ENCODE assay signal across 8 mouse cellular contexts in genomic region chr17:56290388-56291170, GRCm38 (mm10). TPM values are rescaled to one million over a fixed set of nuclear protein-coding genes. Genes with fewer than 3 reads are reported as not detected.
DNase-seq lines count a peak whose midpoint lies in the region; ATAC-seq and TF ChIP-seq lines count a peak whose summit lies in the region.

No protein-coding gene starts in this region.

- H3K36me3 ChIP-seq in ES-Bruce4 (ENCODE audit: control insufficient read depth, insufficient read depth, low read length, poor library complexity, severe bottlenecking), result peaks cover 10% of the 10 kb centered on the region
- H3K36me3 ChIP-seq in forebrain, embryonic 12.5 days (replicated peaks), result peaks cover 9% of the 10 kb centered on the region

- H3K27me3 ChIP-seq in ES-Bruce4 (ENCODE audit: control insufficient read depth, insufficient read depth, low read length, poor library complexity, severe bottlenecking), result no peaks in the 10 kb centered on the region
- H3K27me3 ChIP-seq in forebrain, embryonic 12.5 days, result no peaks in the 10 kb centered on the region

- peak overlapping the region; percentile 80 for H3K4me3 ChIP-seq in ES-Bruce4 (ENCODE audit: low read depth, low read length)
- H3K4me3 ChIP-seq in forebrain, embryonic 12.5 days (replicated peaks), result peak overlapping the region; percentile 40

- H3K9ac ChIP-seq in ES-Bruce4 (ENCODE audit: low read depth, poor library complexity, severe bottlenecking), result peak overlapping the region; percentile 57
- peak overlapping the region; percentile 57 for H3K9ac ChIP-seq in forebrain, embryonic 12.5 days

- peak; percentile 92 for DNase-seq in adrenal gland, postnatal 4 days (ENCODE audit: low spot score in 2 of 2)
- peak; percentile 96 for DNase-seq in heart, postnatal 25 days (ENCODE audit: low spot score)
- peak; percentile 95 for DNase-seq in large intestine, adult 2 months (ENCODE audit: low read depth, low spot score)
- peak; percentile 100 for DNase-seq in lung, postnatal 14 days
- peak; percentile 99 for DNase-seq in ovary, postnatal 14 days (ENCODE audit: low spot score)
- peak; percentile 99 for DNase-seq in urinary bladder, postnatal 14 days (ENCODE audit: low spot score)

- 2% methylated on average over 17 of the region's 17 CpGs for WGBS in forebrain, embryonic 12.5 days
- WGBS in large intestine, adult 2 months, result 2% methylated on average over 17 of the region's 17 CpGs

- TF ChIP-seq CTCF in ES-Bruce4 (IDR thresholded peaks at IDR 0.05; ENCODE audit: low read depth, low read length), result no peak

- H3K4me1 ChIP-seq in ES-Bruce4 (ENCODE audit: control insufficient read depth, insufficient read depth, low read length), result peaks cover 9% of the 10 kb centered on the region
- peaks cover 39% of the 10 kb centered on the region for H3K4me1 ChIP-seq in forebrain, embryonic 12.5 days

- peak; percentile 78 for ATAC-seq in forebrain, embryonic 12.5 days (ENCODE audit: low FRiP score)

- H3K27ac ChIP-seq in ES-Bruce4 (ENCODE audit: insufficient read depth, low read length), result peak overlapping the region; percentile 92
- H3K27ac ChIP-seq in forebrain, embryonic 12.5 days, result peak overlapping the region; percentile 85

- H3K9me3 ChIP-seq in ES-Bruce4 (replicated peaks; ENCODE audit: control insufficient read depth, insufficient read depth, low read length, poor library complexity, severe bottlenecking), result no peaks in the 10 kb centered on the region
- no peaks in the 10 kb centered on the region for H3K9me3 ChIP-seq in forebrain, embryonic 12.5 days

- H3K4me2 ChIP-seq in forebrain, embryonic 12.5 days, result peak overlapping the region; percentile 60

- TF ChIP-seq EP300 in ES-Bruce4 (IDR thresholded peaks at IDR 0.05; ENCODE audit: insufficient read depth, low read depth, low read length), result no peak

- peak; percentile 63 for TF ChIP-seq POLR2A in ES-Bruce4 (IDR thresholded peaks at IDR 0.05; ENCODE audit: insufficient read depth, low read length)

- intact Hi-C loops in heart, postnatal 25 days (cut with DNase I), result loop anchor here (1.0 kb wide), 1 partner anchor 60 kb away; no protein-coding TSS in a partner anchor

RNA-seq across cellular contexts. Expression of gene Plin3, which starts 2.1 kb away (rescaled TPM):
- 57.1 and 60.2 TPM in 2 replicates for polyA plus RNA-seq in ES-Bruce4 (2011; ENCODE audit: insufficient read depth, insufficient read length, low read depth, missing spikeins)
- total RNA-seq in adrenal gland, postnatal 4 days (2021), result 10 to 100 TPM; 83.2 to 87.5 TPM
- polyA plus RNA-seq in forebrain, embryonic 12.5 days (2016; fragmentation: Nextera tagmentation; extraction: Ambion mirVana), result 28.6 and 28.8 TPM in 2 replicates
- total RNA-seq in heart, postnatal 25 days (2021), result 100 to 1,000 TPM; 154 to 171 TPM
- polyA plus RNA-seq in large intestine, adult 2 months (2012; rRNA removed), result 81.6 and 154 TPM in 2 replicates

RNA-seq across cellular contexts. Expression of gene Arrdc5, which starts 9.5 kb away (rescaled TPM):
- polyA plus RNA-seq in ES-Bruce4 (2011; ENCODE audit: insufficient read depth, insufficient read length, low read depth, missing spikeins), result not detected in 2 replicates
- total RNA-seq in adrenal gland, postnatal 4 days (2021), result not detected
- not detected in 2 replicates for polyA plus RNA-seq in forebrain, embryonic 12.5 days (2016; fragmentation: Nextera tagmentation; extraction: Ambion mirVana)
- not detected for total RNA-seq in heart, postnatal 25 days (2021)
- not detected in 2 replicates for polyA plus RNA-seq in large intestine, adult 2 months (2012; rRNA removed)

RNA-seq across cellular contexts. Expression of gene Uhrf1, which starts 12.5 kb away (rescaled TPM):
- 162 and 174 TPM in 2 replicates for polyA plus RNA-seq in ES-Bruce4 (2011; ENCODE audit: insufficient read depth, insufficient read length, low read depth, missing spikeins)
- total RNA-seq in adrenal gland, postnatal 4 days (2021), result 10 to 100 TPM; 49.3 to 61.2 TPM
- 187 and 198 TPM in 2 replicates for polyA plus RNA-seq in forebrain, embryonic 12.5 days (2016; fragmentation: Nextera tagmentation; extraction: Ambion mirVana)
- total RNA-seq in heart, postnatal 25 days (2021), result 1 to 10 TPM; 3.7 to 4.3 TPM
- 29.2 and 30.7 TPM in 2 replicates for polyA plus RNA-seq in large intestine, adult 2 months (2012; rRNA removed)

RNA-seq across cellular contexts. Expression of gene Ticam1, which starts 14.0 kb away (rescaled TPM):
- 4.0 and 4.7 TPM in 2 replicates for polyA plus RNA-seq in ES-Bruce4 (2011; ENCODE audit: insufficient read depth, insufficient read length, low read depth, missing spikeins)
- 10 to 100 TPM; 21.0 to 22.2 TPM for total RNA-seq in adrenal gland, postnatal 4 days (2021)
- polyA plus RNA-seq in forebrain, embryonic 12.5 days (2016; fragmentation: Nextera tagmentation; extraction: Ambion mirVana), result 1.5 and 1.7 TPM in 2 replicates
- 1 to 10 TPM; 7.6 to 9.8 TPM for total RNA-seq in heart, postnatal 25 days (2021)
- polyA plus RNA-seq in large intestine, adult 2 months (2012; rRNA removed), result 45.4 and 61.3 TPM in 2 replicates

RNA-seq across cellular contexts. Expression of gene Fem1a, which starts 34.0 kb away (rescaled TPM):
- polyA plus RNA-seq in ES-Bruce4 (2011; ENCODE audit: insufficient read depth, insufficient read length, low read depth, missing spikeins), result 4.9 and 5.4 TPM in 2 replicates
- 10 to 100 TPM; 30.5 to 33.5 TPM for total RNA-seq in adrenal gland, postnatal 4 days (2021)
- polyA plus RNA-seq in forebrain, embryonic 12.5 days (2016; fragmentation: Nextera tagmentation; extraction: Ambion mirVana), result 18.2 and 20.3 TPM in 2 replicates
- total RNA-seq in heart, postnatal 25 days (2021), result 100 to 1,000 TPM; 102 to 105 TPM
- polyA plus RNA-seq in large intestine, adult 2 months (2012; rRNA removed), result 15.2 and 19.1 TPM in 2 replicates

Comparison
In these comparisons a context has a peak if more than half of its experiments do, and no peak if none do; other contexts are left out.
1. Peak in every context shown above with its lines: DNase-seq, ATAC-seq, H3K4me3 ChIP-seq and H3K27ac ChIP-seq.